Mouse (Mus musculus): ENCODE results near the gene Pmepa1. TPM values are rescaled to one million over a fixed set of nuclear protein-coding genes. Genes with fewer than 3 reads are reported as not detected.
A peak's percentile ranks its signal among the peaks of the same experiment; 100 is the strongest.

Gene Pmepa1
- polyA plus RNA-seq (2016; fragmentation: Nextera tagmentation; extraction: Ambion mirVana): 1.2 and 2.0 TPM in 2 replicates

DNA sequence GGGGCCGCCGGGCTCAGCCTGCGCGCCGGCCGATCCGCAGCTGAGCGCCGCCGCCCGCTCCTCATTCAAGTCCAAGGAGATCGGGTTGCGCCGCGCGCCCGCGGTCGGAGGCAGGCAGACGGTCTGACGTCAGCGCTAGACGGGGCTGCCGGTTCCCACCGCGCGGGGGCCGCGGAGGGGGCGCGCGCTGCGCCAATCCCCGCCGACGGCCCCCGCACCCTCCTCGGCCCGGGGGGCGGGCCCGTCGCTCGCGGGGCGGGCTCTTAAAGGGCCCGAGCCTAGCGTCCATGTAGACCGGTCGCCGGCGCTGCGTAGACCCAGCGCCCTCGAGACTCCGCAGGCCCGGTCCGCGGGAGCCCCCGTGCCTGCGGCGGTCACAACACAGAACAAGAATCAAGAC, at the start of gene Pmepa1:
Gene Pmepa1 (minus strand): TSS at position 125 of the 400 bp plus-strand sequence.
- H3K27me3 ChIP-seq (ENCODE audit: low read depth, poor library complexity, severe bottlenecking): peaks cover 77% of the 10 kb centered on the region
- H3K4me3 ChIP-seq: peak within 1 kb of the TSS; percentile 94
- no peaks in the 10 kb centered on the region for H3K36me3 ChIP-seq
- H3K4me1 ChIP-seq: peaks cover 50% of the 10 kb centered on the region
- peak within 1 kb of the TSS; percentile 96 for H3K27ac ChIP-seq (replicated peaks)
- under 1% methylated on average over 61 of the region's 61 CpGs for WGBS
- peak; percentile 89 for DNase-seq (ENCODE audit: low spot score)
- no peaks in the 10 kb centered on the region; the same call in 1 of the 2 replicates for H3K9me3 ChIP-seq (replicated peaks)

DNA sequence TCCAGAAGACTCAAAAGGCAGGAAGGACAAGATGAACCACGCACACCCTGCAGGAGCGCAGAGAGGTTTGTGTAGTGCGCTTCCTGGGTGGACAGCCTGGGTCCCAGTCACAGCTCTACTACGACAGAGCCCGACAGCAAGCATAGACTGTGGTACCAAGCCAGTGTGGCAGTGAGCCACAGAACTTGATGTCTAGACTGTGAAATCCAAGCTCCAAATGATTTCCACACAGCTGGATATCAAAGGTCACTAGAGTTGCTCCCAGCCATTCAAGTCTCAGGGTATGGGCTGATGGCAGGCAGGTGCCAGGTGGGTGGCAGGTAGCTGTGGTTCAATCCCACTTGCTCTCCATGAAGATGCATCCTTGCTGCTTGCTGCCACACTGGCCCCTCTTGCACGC, 45.4 kb upstream of the Pmepa1 start:
- WGBS: 90% methylated on average over 6 of the region's 6 CpGs
- no peak for DNase-seq (ENCODE audit: low spot score)
- Histone ChIP-seq H3K27me3 (ENCODE audit: low read depth, poor library complexity, severe bottlenecking) (no peaks in the 10 kb centered on the region), H3K9me3 (replicated peaks) (0 out of 2 replicates have a peak, but pooled peaks cover 2% of the 10 kb centered on the region), H3K27ac (replicated peaks) (peak overlapping the region; percentile 17; the same call in 1 of the 2 replicates), H3K4me3 (no peak overlapping the region), H3K36me3 (no peaks in the 10 kb centered on the region), H3K4me1 (no peaks in the 10 kb centered on the region)

DNA sequence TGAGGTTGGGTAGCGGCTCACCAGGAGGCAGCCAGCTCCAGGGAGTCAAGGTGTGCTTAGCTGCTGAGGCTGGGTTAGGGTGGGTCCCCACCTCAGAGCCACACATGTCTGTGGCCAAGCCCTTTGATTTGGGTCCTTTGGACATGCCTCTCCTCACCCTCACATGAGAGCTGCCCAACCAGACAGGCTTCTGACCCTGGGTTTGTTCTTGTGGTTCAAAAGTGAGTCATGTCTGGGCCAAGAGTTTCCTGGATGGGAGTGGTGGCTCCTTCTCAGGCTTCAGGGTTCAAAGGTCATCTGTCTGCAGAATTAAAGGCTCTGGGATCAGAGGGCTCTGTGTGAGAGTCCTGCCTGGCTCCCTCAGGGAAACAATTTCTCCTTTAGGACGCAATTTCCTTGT, 44.9 kb upstream of the Pmepa1 start:
- Histone ChIP-seq H3K9me3 (replicated peaks) (no peaks in the 10 kb centered on the region), H3K27me3 (ENCODE audit: low read depth, poor library complexity, severe bottlenecking) (no peaks in the 10 kb centered on the region), H3K36me3 (no peaks in the 10 kb centered on the region), H3K4me3 (no peak overlapping the region), H3K27ac (replicated peaks) (no peak overlapping the region), H3K4me1 (no peaks in the 10 kb centered on the region)
- no peak for DNase-seq (ENCODE audit: low spot score)
- WGBS: 88% methylated on average over 2 of the region's 2 CpGs

DNA sequence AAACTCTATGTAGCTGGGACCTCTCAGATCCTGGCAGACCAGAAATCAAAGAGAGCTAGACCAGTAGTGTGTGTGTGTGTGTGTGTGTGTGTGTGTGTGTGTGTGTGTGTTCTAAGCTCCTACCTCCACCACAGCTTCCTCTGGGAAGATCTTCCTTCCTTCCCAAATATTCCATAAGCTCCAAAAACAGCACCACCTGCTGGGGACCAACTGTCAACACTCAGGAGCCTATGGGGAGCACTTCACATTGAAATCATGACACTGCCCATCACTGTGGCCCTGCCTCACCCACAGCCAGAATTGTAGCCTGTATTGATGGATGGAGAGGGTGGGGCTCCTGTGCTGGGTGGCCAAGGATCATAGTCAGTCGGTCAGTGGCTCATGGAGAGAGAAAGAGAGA, 38.0 kb upstream of the Pmepa1 start:
- WGBS: no CpG with 5 or more reads among the region's 1 CpGs
- no peak for DNase-seq (ENCODE audit: low spot score)
- Histone ChIP-seq H3K9me3 (replicated peaks) (no peaks in the 10 kb centered on the region), H3K36me3 (no peaks in the 10 kb centered on the region), H3K4me1 (no peaks in the 10 kb centered on the region), H3K27me3 (ENCODE audit: low read depth, poor library complexity, severe bottlenecking) (no peaks in the 10 kb centered on the region), H3K27ac (replicated peaks) (no peak overlapping the region), H3K4me3 (no peak overlapping the region)

DNA sequence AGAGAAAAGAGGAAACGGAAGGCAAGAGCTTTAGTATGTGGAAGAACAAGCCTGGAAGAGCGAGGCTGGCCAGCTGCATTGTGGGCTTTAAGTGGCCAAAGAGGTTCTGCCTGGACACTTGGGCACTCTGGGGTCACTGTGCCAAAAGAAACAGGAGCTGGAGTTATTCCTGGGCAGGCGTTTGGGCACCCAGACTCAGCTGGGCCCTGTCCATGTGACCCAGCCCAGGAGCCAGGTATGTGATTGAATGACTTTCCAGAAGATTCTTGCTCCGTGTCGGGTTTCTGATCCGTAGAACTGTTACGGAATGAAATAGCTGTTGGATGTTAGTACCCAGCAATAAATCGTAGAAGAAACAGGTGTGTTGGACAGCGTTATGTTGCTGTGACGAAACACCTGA, 32.2 kb upstream of the Pmepa1 start:
- Histone ChIP-seq H3K4me3 (no peak overlapping the region), H3K4me1 (peaks cover 15% of the 10 kb centered on the region), H3K27ac (replicated peaks) (no peak overlapping the region), H3K36me3 (no peaks in the 10 kb centered on the region), H3K9me3 (replicated peaks) (no peaks in the 10 kb centered on the region), H3K27me3 (ENCODE audit: low read depth, poor library complexity, severe bottlenecking) (peaks cover 34% of the 10 kb centered on the region)
- WGBS: 95% methylated on average over 10 of the region's 10 CpGs
- DNase-seq (ENCODE audit: low spot score): no peak

DNA sequence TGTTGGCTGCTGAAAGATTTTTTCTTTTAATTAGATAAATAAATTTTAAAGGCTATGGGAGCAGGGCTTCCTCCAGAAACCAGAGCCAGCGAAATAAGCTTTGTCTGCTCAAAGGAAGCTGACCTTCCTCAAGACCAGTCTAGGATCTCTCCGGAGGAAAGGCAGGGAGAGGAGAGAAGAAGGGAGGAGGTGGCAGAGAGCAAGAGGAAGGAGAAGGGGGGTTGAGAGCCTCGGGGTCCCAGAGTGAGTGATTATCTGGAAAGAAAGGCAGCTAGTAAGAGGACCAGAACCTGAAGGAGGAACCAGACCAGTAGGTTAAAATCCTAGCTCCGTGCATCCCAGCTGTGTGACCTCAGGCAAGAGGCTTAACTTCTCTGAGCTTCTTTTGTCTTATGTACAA, 31.7 kb upstream of the Pmepa1 start:
- peak overlapping the region; percentile 31; the same call in 1 of the 2 replicates for H3K4me3 ChIP-seq
- H3K27ac ChIP-seq (replicated peaks): 0 out of 2 replicates have a peak overlapping the region, but pooled peaks have one; percentile 17
- no peak for DNase-seq (ENCODE audit: low spot score)
- H3K36me3 ChIP-seq: no peaks in the 10 kb centered on the region
- peaks cover 34% of the 10 kb centered on the region for H3K27me3 ChIP-seq (ENCODE audit: low read depth, poor library complexity, severe bottlenecking)
- 25% methylated on average over 4 of the region's 4 CpGs for WGBS
- peaks cover 15% of the 10 kb centered on the region for H3K4me1 ChIP-seq
- no peaks in the 10 kb centered on the region for H3K9me3 ChIP-seq (replicated peaks)

DNA sequence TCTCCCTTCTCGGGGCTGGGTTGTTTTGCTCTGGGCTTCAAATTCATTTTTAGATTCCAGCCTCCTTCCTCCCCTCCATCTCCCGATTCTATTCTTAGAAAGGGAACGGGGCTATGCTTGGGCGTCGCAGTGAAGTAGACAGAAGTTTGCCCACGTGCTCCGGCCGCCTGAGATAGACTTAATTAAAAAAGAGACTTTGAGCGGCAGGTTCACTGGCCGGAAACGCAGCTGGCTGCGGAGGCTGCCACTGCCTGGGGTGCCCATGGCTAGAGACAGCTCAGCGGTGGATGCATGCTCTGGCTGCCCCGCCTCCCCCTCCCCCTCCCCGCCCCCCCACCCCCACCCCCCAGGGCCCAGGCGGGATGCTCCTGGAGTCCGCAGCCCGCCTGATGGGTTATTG, 31.2 kb upstream of the Pmepa1 start:
- Histone ChIP-seq H3K36me3 (no peaks in the 10 kb centered on the region), H3K4me1 (peaks cover 15% of the 10 kb centered on the region), H3K4me3 (peak overlapping the region; percentile 31; the same call in 1 of the 2 replicates), H3K9me3 (replicated peaks) (no peaks in the 10 kb centered on the region), H3K27me3 (ENCODE audit: low read depth, poor library complexity, severe bottlenecking) (peaks cover 34% of the 10 kb centered on the region), H3K27ac (replicated peaks) (peak overlapping the region; percentile 17; the same call in 1 of the 2 replicates)
- WGBS: 6% methylated on average over 14 of the region's 18 CpGs
- DNase-seq (ENCODE audit: low spot score): peak; percentile 56

DNA sequence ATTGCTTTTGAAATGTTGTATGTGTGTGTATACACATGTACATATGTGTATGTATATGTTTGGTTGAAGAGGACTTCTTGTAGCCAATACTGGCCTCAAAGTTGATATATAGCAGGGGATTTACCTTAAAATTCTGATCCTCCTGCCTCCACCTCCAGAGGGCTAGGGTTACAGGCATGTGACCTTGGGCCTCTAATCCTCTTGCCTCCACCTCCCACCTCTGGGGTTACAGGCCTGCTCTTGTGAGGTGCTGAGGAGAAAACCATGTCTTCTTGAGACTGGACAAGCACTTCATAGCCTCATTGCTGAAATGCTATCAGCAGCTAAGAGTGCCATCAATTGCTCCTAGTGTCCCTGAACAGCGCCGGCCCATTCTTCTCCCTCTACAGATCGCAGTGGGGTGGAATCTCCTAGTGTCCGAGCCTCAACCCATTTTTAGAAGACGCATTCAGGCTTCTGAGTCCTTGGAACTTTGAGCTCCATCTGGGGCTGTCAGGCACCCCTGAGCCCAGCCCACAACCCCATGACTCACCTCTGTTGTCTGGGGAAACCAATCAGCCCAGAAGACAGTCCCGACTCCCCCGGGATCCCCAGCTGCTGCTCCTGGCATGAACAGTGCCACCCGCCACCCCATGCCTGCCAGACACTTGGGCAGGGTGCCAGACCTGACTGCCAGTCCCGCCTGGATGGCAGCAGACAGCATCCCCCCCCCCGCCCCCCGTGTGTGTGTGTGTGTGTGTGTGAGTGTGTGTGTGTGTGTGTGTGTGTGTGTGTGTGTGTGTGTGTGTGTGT, 30.6 kb upstream of the Pmepa1 start:
- Histone ChIP-seq H3K36me3 (no peaks in the 10 kb centered on the region), H3K9me3 (replicated peaks) (no peaks in the 10 kb centered on the region), H3K27ac (replicated peaks) (no peak overlapping the region; the same call in 1 of the 2 replicates), H3K4me3 (peak overlapping the region; percentile 31; the same call in 1 of the 2 replicates), H3K27me3 (ENCODE audit: low read depth, poor library complexity, severe bottlenecking) (peaks cover 34% of the 10 kb centered on the region), H3K4me1 (peaks cover 15% of the 10 kb centered on the region)
- no peak for DNase-seq (ENCODE audit: low spot score)
- 62% methylated on average over 9 of the region's 11 CpGs for WGBS

DNA sequence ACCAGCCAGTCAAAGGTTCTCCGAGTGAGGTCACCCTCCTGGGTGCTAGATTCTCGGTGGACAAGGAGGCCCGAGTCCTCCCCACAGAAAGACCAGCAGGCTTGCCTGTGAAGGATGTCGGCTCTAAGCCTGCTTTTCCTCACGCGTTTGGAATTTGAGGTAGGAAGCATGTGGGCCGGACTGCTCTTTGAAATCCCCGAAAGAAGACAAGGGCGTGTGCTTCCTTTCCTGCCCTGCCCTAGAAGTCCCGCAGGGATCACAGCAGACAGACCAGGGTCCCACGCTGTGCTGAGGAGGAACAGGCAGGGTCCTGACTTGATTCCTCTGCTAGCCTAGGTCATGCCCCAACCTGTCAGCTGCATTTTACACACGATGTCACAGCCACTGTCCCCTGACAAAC, 28.7 kb upstream of the Pmepa1 start:
- H3K4me3 ChIP-seq: no peak overlapping the region
- DNase-seq (ENCODE audit: low spot score): no peak
- no peaks in the 10 kb centered on the region for H3K36me3 ChIP-seq
- no peaks in the 10 kb centered on the region for H3K9me3 ChIP-seq (replicated peaks)
- WGBS: 55% methylated on average over 12 of the region's 12 CpGs
- peaks cover 34% of the 10 kb centered on the region for H3K27me3 ChIP-seq (ENCODE audit: low read depth, poor library complexity, severe bottlenecking)
- H3K4me1 ChIP-seq: peaks cover 15% of the 10 kb centered on the region
- no peak overlapping the region for H3K27ac ChIP-seq (replicated peaks)

DNA sequence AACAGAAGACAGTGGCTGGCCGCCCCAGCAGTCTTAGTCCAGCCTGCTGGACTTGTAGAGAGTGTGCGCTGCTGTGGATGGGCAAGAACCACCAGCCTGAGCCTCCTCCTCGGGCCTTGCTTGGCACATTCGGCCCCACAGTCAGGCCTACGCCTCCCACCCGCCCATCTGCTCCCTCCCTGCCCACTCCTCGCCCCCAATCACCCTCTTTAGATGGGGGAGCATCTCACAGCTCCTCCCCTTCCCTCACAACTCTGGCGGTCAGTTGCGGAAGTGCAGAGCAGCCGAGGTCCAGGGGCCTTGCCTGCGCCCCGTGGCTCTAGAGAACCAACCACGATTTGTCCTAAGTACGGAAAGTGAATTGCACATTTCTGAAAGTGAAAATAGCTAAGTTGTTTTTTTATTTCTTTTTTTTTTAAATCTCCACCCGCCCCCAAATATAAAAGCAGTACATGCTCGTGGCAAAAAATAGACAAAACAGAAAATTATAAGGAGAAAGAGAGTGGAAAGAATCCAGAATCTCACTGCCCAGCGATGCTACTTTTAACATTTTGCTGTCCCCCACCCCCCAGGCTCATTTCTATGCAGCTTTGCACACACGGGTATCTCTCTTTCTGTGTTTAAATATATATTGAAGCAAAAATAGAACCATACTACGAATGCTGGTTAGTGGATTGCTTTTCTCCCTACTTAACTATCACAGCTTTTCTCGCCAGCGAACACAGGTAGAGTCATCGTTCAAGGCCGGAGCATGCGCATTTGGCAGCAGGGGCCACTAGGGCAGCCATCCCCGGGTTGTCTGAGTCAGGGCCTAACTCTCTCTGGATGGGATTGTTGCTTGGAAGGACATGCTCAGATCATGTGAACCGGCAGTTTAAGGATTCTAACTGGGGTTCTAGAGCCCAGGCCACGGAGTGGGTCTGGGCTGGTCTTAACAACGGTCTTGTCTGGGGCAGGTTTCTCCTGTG, 24.6 kb upstream of the Pmepa1 start:
- Histone ChIP-seq H3K4me1 (no peaks in the 10 kb centered on the region), H3K27ac (replicated peaks) (no peak overlapping the region), H3K4me3 (no peak overlapping the region), H3K9me3 (replicated peaks) (no peaks in the 10 kb centered on the region; the same call in 1 of the 2 replicates), H3K36me3 (no peaks in the 10 kb centered on the region), H3K27me3 (ENCODE audit: low read depth, poor library complexity, severe bottlenecking) (peaks cover 20% of the 10 kb centered on the region)
- DNase-seq (ENCODE audit: low spot score): peak; percentile 36
- WGBS: 73% methylated on average over 28 of the region's 28 CpGs

DNA sequence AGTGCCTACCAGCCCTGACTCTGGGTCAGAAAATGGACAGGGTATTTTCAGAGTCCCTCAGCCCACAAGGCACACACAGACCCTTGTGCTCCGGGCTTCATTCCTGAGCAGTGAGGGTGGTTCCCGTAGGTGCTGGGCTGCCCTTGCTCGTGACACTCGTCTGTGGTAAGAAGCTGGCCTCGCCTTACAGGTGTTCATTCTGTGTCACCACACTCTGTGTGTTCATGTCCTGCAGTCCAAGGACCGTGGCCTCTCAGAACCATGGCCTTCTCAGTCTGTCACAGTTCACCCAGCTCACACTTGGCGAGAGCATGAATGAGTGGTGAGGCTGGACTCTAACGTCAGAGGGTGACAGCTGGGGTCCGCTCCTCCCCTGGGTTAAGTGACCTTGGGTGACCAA, 20.1 kb upstream of the Pmepa1 start:
- Histone ChIP-seq H3K4me3 (no peak overlapping the region), H3K27me3 (ENCODE audit: low read depth, poor library complexity, severe bottlenecking) (peaks cover 5% of the 10 kb centered on the region; the same call in 1 of the 2 replicates), H3K36me3 (no peaks in the 10 kb centered on the region), H3K27ac (replicated peaks) (no peak overlapping the region), H3K9me3 (replicated peaks) (no peaks in the 10 kb centered on the region; the same call in 1 of the 2 replicates), H3K4me1 (peaks cover 4% of the 10 kb centered on the region; the same call in 1 of the 2 replicates)
- 86% methylated on average over 9 of the region's 9 CpGs for WGBS
- no peak for DNase-seq (ENCODE audit: low spot score)

DNA sequence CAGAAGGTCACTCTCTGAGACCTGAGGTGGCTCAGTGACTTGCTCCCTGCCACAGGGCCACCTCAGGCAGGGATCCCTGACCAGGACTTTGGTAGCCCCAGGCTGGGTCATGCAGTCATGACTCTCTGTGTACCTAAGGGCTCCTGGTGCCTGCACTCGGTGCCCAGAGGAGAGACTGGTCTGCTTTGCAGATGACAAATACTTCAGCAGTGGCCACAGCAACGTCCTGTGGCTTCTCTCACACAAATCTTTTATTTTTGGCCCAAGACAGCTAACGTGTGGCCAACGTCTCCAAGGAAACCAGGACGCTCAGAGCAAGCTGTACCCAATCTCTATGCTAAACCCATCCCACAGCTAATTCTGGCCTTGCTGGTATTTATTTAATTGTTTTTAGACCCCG, 16.7 kb upstream of the Pmepa1 start:
- Histone ChIP-seq H3K4me3 (no peak overlapping the region), H3K9me3 (replicated peaks) (no peaks in the 10 kb centered on the region), H3K27ac (replicated peaks) (no peak overlapping the region), H3K4me1 (peaks cover 4% of the 10 kb centered on the region; the same call in 1 of the 2 replicates), H3K36me3 (no peaks in the 10 kb centered on the region), H3K27me3 (ENCODE audit: low read depth, poor library complexity, severe bottlenecking) (0 out of 2 replicates have a peak, but pooled peaks cover 5% of the 10 kb centered on the region)
- 70% methylated on average over 6 of the region's 6 CpGs for WGBS
- no peak for DNase-seq (ENCODE audit: low spot score)
